Mouse (Mus musculus) olfactory bulb, adult 2 months (tissue): ENCODE results near the gene Trip6.

Experiments used
- CTCF ChIP-seq: fragments of 200-500 bp; IDR thresholded peaks from 2 replicates; pipeline ENCODE4 v1.5.1; 2012; ENCODE audit warnings: low read depth, mild to moderate bottlenecking, low read length, moderate library complexity; ENCODE audit not compliant: insufficient read depth
- POLR2A ChIP-seq: fragments of 200-500 bp; IDR thresholded peaks from 2 replicates; pipeline ENCODE4 v1.6.1; 2012; ENCODE audit warnings: mild to moderate bottlenecking, low read depth, low read length, moderate library complexity; ENCODE audit not compliant: insufficient read depth

- TF ChIP-seq CTCF, result no peak
- TF ChIP-seq POLR2A, result no peak
Measured at GRCm38 (mm10) chr5:137285045-137285444, 29.2 kb downstream of the Trip6 start.
